Mouse (Mus musculus) testis, adult 2 months (tissue): ENCODE results near the gene Csnk1g2.
"Not testable (repeated sequence)": the region's sequence is repeated elsewhere in the genome, so short reads cannot be mapped to it uniquely, and the experiment has no call there.

Experiments used
- CTCF ChIP-seq: fragments of 200-500 bp; IDR thresholded peaks from 2 replicates; pipeline ENCODE4 v1.5.1; 2012; ENCODE audit warnings: low read depth, mild to moderate bottlenecking, inconsistent platforms, low read length, moderate library complexity; ENCODE audit not compliant: control insufficient read depth, insufficient read depth, insufficient replicate concordance
- POLR2A ChIP-seq: fragments of 200-500 bp; IDR thresholded peaks from 2 replicates; pipeline ENCODE4 v1.6.1; 2012; ENCODE audit warnings: low read depth, mild to moderate bottlenecking, inconsistent platforms, low read length, moderate library complexity; ENCODE audit not compliant: control insufficient read depth

- not testable (repeated sequence) for TF ChIP-seq POLR2A, CTCF
Measured at GRCm38 (mm10) chr10:80649910-80650309, 27.3 kb downstream of the Csnk1g2 start.
